Mouse (Mus musculus): ENCODE data around the gene Ubxn11. TPM values are rescaled to one million over a fixed set of nuclear protein-coding genes. Genes with fewer than 3 reads are reported as not detected.
A peak's percentile ranks its signal among the peaks of the same experiment; 100 is the strongest.

Ubxn11 gene
- total RNA-seq, 2 experiments from 2014 or later: 1.2 to 2.0 TPM

- no peak for DNase-seq
Measured at GRCm38 (mm10) chr4:134153656-134154055, 51.3 kb downstream of the Ubxn11 start.

- peak; percentile 12 for DNase-seq
Measured at GRCm38 (mm10) chr4:134154354-134154753, 52.0 kb downstream of the Ubxn11 start.

GRCm38 (mm10) chr4:134155531-134155930 lies 53.2 kb downstream of the Ubxn11 start:
- no peak for DNase-seq

GRCm38 (mm10) chr4:134155961-134156465 lies 53.6 kb downstream of the Ubxn11 start:
- peak; percentile 13 for DNase-seq

GRCm38 (mm10) chr4:134156744-134157143 lies 54.4 kb downstream of the Ubxn11 start:
- DNase-seq: peak; percentile 52

GRCm38 (mm10) chr4:134157558-134157957 lies 55.2 kb downstream of the Ubxn11 start:
- DNase-seq: no peak

- DNase-seq: no peak
Measured at GRCm38 (mm10) chr4:134158774-134159173, 56.4 kb downstream of the Ubxn11 start.

GRCm38 (mm10) chr4:134160071-134160470 lies 57.7 kb downstream of the Ubxn11 start:
- DNase-seq: peak; percentile 32

GRCm38 (mm10) chr4:134164591-134164990 lies 62.2 kb downstream of the Ubxn11 start:
- no peak for DNase-seq

GRCm38 (mm10) chr4:134165024-134165423 lies 62.7 kb downstream of the Ubxn11 start:
- no peak for DNase-seq

GRCm38 (mm10) chr4:134165548-134166465 lies 63.4 kb downstream of the Ubxn11 start:
- no peak for DNase-seq

- DNase-seq: no peak
Measured at GRCm38 (mm10) chr4:134166906-134167305, 64.5 kb downstream of the Ubxn11 start.

- peak; percentile 62 for DNase-seq
Measured at GRCm38 (mm10) chr4:134172391-134172790, 70.0 kb downstream of the Ubxn11 start.

Other genes with a start within 250 kb of the Ubxn11 start
- gene Rps6ka1, start 214.8 kb upstream of the Ubxn11 start, total RNA-seq (2021): 10 to 100 TPM in 1 of 2 experiments, 1 to 10 TPM in 1; 9.1 to 10.7 TPM
- 100 to 1,000 TPM; 484 to 489 TPM for gene Hmgn2, start 133.9 kb upstream of the Ubxn11 start, total RNA-seq (2021)
- 10 to 100 TPM; 39.1 to 40.7 TPM for gene Dhdds, start 101.7 kb upstream of the Ubxn11 start, total RNA-seq (2021)
- under 1 TPM; 0.27 to 0.29 TPM for gene Lin28a, start 83.7 kb upstream of the Ubxn11 start, total RNA-seq (2021)
- gene Zfp683, start 48.7 kb upstream of the Ubxn11 start, total RNA-seq (2021): not detected
- gene Crybg2, start 41.8 kb upstream of the Ubxn11 start, total RNA-seq (2021): not detected
- 1 to 10 TPM; 4.3 to 5.6 TPM for gene Cd52, start 7.5 kb upstream of the Ubxn11 start, total RNA-seq (2021)
- 10 to 100 TPM; 70.4 to 72.6 TPM for gene Sh3bgrl3, start 26.2 kb downstream of the Ubxn11 start, total RNA-seq (2021)
- gene Cep85, start 84.5 kb downstream of the Ubxn11 start, total RNA-seq (2021): 10 to 100 TPM; 34.5 to 38.7 TPM
- gene Gm7534, start 100.4 kb downstream of the Ubxn11 start, total RNA-seq (2021): not detected
- not detected for gene Catsper4, start 124.8 kb downstream of the Ubxn11 start, total RNA-seq (2021)
- 1 to 10 TPM; 1.6 to 2.0 TPM for gene Cnksr1, start 135.8 kb downstream of the Ubxn11 start, total RNA-seq (2021)
- not detected for gene E130218I03Rik, start 141.1 kb downstream of the Ubxn11 start, total RNA-seq (2021)
- gene Zfp593, start 143.0 kb downstream of the Ubxn11 start, total RNA-seq (2021): 1 to 10 TPM; 5.8 TPM
- gene Gm30191, start 144.4 kb downstream of the Ubxn11 start, total RNA-seq (2021): not detected
- gene Grrp1, start 151.5 kb downstream of the Ubxn11 start, total RNA-seq (2021): 10 to 100 TPM in 1 of 2 experiments, 1 to 10 TPM in 1; 8.9 to 10.3 TPM
- 10 to 100 TPM; 11.8 to 12.2 TPM for gene Pdik1l, start 185.3 kb downstream of the Ubxn11 start, total RNA-seq (2021)
- gene Trim63, start 212.6 kb downstream of the Ubxn11 start, total RNA-seq (2021): 100 to 1,000 TPM; 199 to 226 TPM
- gene Slc30a2, start 240.6 kb downstream of the Ubxn11 start, total RNA-seq (2021): under 1 TPM; 0.29 to 0.61 TPM